Mouse (Mus musculus): ENCODE data around the gene Slc13a1.

DNA sequence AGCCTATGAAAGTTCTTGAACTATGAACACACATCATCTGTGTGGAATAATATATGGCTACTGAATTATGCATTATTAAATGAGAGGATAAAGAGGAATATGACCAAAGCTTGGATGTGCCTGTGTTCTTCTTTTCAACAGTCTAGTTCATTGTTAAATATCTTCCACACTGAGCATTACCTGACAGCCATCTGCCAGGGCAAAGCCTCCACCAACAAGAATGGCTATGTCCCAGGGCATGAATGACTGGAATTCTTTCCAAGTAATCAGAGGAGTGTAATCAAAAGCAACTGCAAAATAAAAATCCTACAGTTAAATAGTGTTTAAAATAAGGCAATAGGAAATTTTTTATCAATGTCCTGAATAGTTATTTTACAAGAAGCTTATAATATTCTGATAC, 70.5 kb downstream of the Slc13a1 start:
- TF ChIP-seq CTCF (IDR thresholded peaks at IDR 0.05; ENCODE audit: borderline replicate concordance, insufficient read depth, low read depth, low read length) (no peak), POLR2A (IDR thresholded peaks at IDR 0.05; ENCODE audit: borderline replicate concordance, insufficient read depth, low read length) (no peak)
